23 mouse cellular contexts compared by ENCODE assay signal in genomic region chr3:123397562-123398481, GRCm38 (mm10). TPM values are rescaled to one million over a fixed set of nuclear protein-coding genes. Genes with fewer than 3 reads are reported as not detected.
DNase-seq lines count a peak whose midpoint lies in the region; ATAC-seq and TF ChIP-seq lines count a peak whose summit lies in the region.
"Had no signal": no experiment of that assay in that cellular context is flagged by ENCODE, and none has a peak within 500 bp of the region (broad histone marks: within the 10 kb centered on the region; RNA-seq: fewer than 3 reads in every experiment).

No protein-coding gene starts in this region.

- no peaks in the 10 kb centered on the region for H3K4me1 ChIP-seq in lung, postnatal 0 days (ENCODE audit: insufficient read depth, low read depth, low read length)
- no peaks in the 10 kb centered on the region for H3K4me1 ChIP-seq in embryonic facial prominence, embryonic 11.5 days (ENCODE audit: control insufficient read depth, insufficient read depth, low read length)
- H3K4me1 ChIP-seq: forebrain, embryonic 13.5 days; hindbrain, embryonic 12.5 days; liver, embryonic 12.5 days; midbrain, embryonic 13.5 days; neural tube, embryonic 13.5 days had no signal

- H3K9ac ChIP-seq in lung, postnatal 0 days (replicated peaks; ENCODE audit: low read depth): no peak overlapping the region
- no peak overlapping the region for H3K9ac ChIP-seq in embryonic facial prominence, embryonic 11.5 days (replicated peaks; ENCODE audit: low read length)
- H3K9ac ChIP-seq: forebrain, embryonic 13.5 days; hindbrain, embryonic 12.5 days; liver, embryonic 12.5 days; midbrain, embryonic 13.5 days; neural tube, embryonic 13.5 days had no signal

- intact Hi-C loops in gastrocnemius, postnatal 14 days (cut with DNase I; ENCODE audit: low total_unique reads): no loop called here

- no peak overlapping the region for H3K4me3 ChIP-seq in lung, postnatal 0 days (ENCODE audit: low read depth, low read length)
- H3K4me3 ChIP-seq in embryonic facial prominence, embryonic 11.5 days (ENCODE audit: low read depth, low read length): no peak overlapping the region
- H3K4me3 ChIP-seq: erythroblast, embryonic 14.5 days; forebrain, embryonic 13.5 days; gastrocnemius, adult 2 months; hindbrain, embryonic 12.5 days; liver, embryonic 12.5 days; midbrain, embryonic 13.5 days; neural tube, embryonic 13.5 days had no signal

- no peaks in the 10 kb centered on the region for H3K9me3 ChIP-seq in lung, postnatal 0 days (ENCODE audit: low read length)
- H3K9me3 ChIP-seq in embryonic facial prominence, embryonic 11.5 days (replicated peaks; ENCODE audit: control insufficient read depth, low read length): no peaks in the 10 kb centered on the region
- H3K9me3 ChIP-seq: forebrain, embryonic 13.5 days; G1E; hindbrain, embryonic 12.5 days; liver, embryonic 12.5 days; midbrain, embryonic 13.5 days; neural tube, embryonic 13.5 days had no signal

- H3K27ac ChIP-seq in lung, postnatal 0 days (ENCODE audit: low read length): no peak overlapping the region
- no peak overlapping the region for H3K27ac ChIP-seq in embryonic facial prominence, embryonic 11.5 days (replicated peaks; ENCODE audit: low read depth, low read length)
- H3K27ac ChIP-seq: forebrain, embryonic 13.5 days; gastrocnemius, adult 2 months; hindbrain, embryonic 12.5 days; liver, embryonic 12.5 days; midbrain, embryonic 13.5 days; neural tube, embryonic 13.5 days had no signal

- ATAC-seq in lung, postnatal 0 days: no peak
- no peak for ATAC-seq in embryonic facial prominence, embryonic 11.5 days (replicated peaks; ENCODE audit: insufficient number of reproducible peaks, low FRiP score, low TSS enrichment, low read depth)
- ATAC-seq: forebrain, embryonic 13.5 days; liver, embryonic 12.5 days; midbrain, embryonic 13.5 days had no signal

- H3K4me2 ChIP-seq in lung, postnatal 0 days (replicated peaks; ENCODE audit: low read depth, low read length): no peak overlapping the region
- no peak overlapping the region for H3K4me2 ChIP-seq in embryonic facial prominence, embryonic 11.5 days (ENCODE audit: low read depth, low read length)
- H3K4me2 ChIP-seq: forebrain, embryonic 13.5 days; hindbrain, embryonic 12.5 days; liver, embryonic 12.5 days; midbrain, embryonic 13.5 days; neural tube, embryonic 13.5 days had no signal

- no peak for TF ChIP-seq EP300 in lung, postnatal 0 days (IDR thresholded peaks at IDR 0.05)

- 64% methylated on average over 9 of the region's 9 CpGs for WGBS in lung, postnatal 0 days
- 55% methylated on average over 9 of the region's 9 CpGs for WGBS in embryonic facial prominence, embryonic 11.5 days

- H3K36me3 ChIP-seq in lung, postnatal 0 days (ENCODE audit: insufficient read depth, low read length): no peaks in the 10 kb centered on the region
- H3K36me3 ChIP-seq in embryonic facial prominence, embryonic 11.5 days (replicated peaks; ENCODE audit: control insufficient read depth, insufficient read depth, low read depth, low read length): no peaks in the 10 kb centered on the region
- H3K36me3 ChIP-seq: G1E; hindbrain, embryonic 12.5 days; liver, embryonic 12.5 days; midbrain, embryonic 13.5 days; neural tube, embryonic 13.5 days had no signal

- no peak for TF ChIP-seq CTCF in lung, postnatal 0 days (IDR thresholded peaks at IDR 0.05)

- peak; percentile 4 for DNase-seq in gastrocnemius, postnatal 14 days
- no peak for DNase-seq in gastrocnemius, adult 8-10 months (ENCODE audit: low spot score in 2 of 2)
- peak; percentile 18 for DNase-seq in lung, postnatal 10 days
- DNase-seq in lung, postnatal 0 days (ENCODE audit: low spot score): no peak
- peak; percentile 61 for DNase-seq in embryonic facial prominence, embryonic 11.5 days (ENCODE audit: low spot score)
- peak; percentile 20 for DNase-seq in fibroblast of lung, adult 2 months (ENCODE audit: low read depth)
- DNase-seq in B cell, adult 2 months: no peak
- no peak for DNase-seq in thymus, adult 18-20 months
- DNase-seq: adrenal gland, adult 8-10 months; cerebellum, adult 11-12 months; cerebellum, postnatal 10 days; gastrocnemius, adult 2 months; kidney, adult 11 months; lung, adult 18-20 months; right cerebral cortex, adult 18-20 months had no signal

- no peaks in the 10 kb centered on the region for H3K27me3 ChIP-seq in lung, postnatal 0 days (replicated peaks; ENCODE audit: insufficient read depth, low read length)
- no peaks in the 10 kb centered on the region for H3K27me3 ChIP-seq in embryonic facial prominence, embryonic 11.5 days (ENCODE audit: control insufficient read depth, insufficient read depth, low read length)
- H3K27me3 ChIP-seq: CH12.LX; forebrain, embryonic 13.5 days; hindbrain, embryonic 12.5 days; liver, embryonic 12.5 days; midbrain, embryonic 13.5 days; neural tube, embryonic 13.5 days had no signal

RNA-seq across cellular contexts. Expression of gene Mettl14, which starts 11.9 kb away (rescaled TPM):
- total RNA-seq in gastrocnemius, postnatal 14 days (2021): 10 to 100 TPM in 1 of 2 experiments, 1 to 10 TPM in 1; 9.5 to 10.4 TPM
- 10 to 100 TPM in 1 of 4 experiments, 1 to 10 TPM in 3; 6.7 to 11.6 (median 8.8) TPM for total RNA-seq in gastrocnemius, adult 8-10 months (2022)
- 11.5 and 12.4 TPM in 2 replicates for polyA plus RNA-seq in lung, postnatal 0 days (2015; fragmentation: Nextera tagmentation; extraction: Ambion mirVana)
- 27.9 TPM in 2 replicates for polyA plus RNA-seq in embryonic facial prominence, embryonic 11.5 days (2014; fragmentation: Nextera tagmentation; extraction: Ambion mirVana)

RNA-seq across cellular contexts. Expression of gene Prss12, which starts 48.9 kb away (rescaled TPM):
- total RNA-seq in gastrocnemius, postnatal 14 days (2021): 1 to 10 TPM; 1.3 to 3.1 TPM
- total RNA-seq in gastrocnemius, adult 8-10 months (2022): under 1 TPM; 0.19 to 0.52 (median 0.34) TPM
- 22.3 and 23.8 TPM in 2 replicates for polyA plus RNA-seq in lung, postnatal 0 days (2015; fragmentation: Nextera tagmentation; extraction: Ambion mirVana)
- 8.3 and 9.6 TPM in 2 replicates for polyA plus RNA-seq in embryonic facial prominence, embryonic 11.5 days (2014; fragmentation: Nextera tagmentation; extraction: Ambion mirVana)
- polyA plus RNA-seq: erythroblast, embryonic 14.5 days; G1E had no signal

Comparison
In these comparisons a context has a peak if more than half of its experiments do, and no peak if none do; other contexts are left out.
1. DNase-seq: peak in gastrocnemius, postnatal 14 days (single experiment), lung, postnatal 10 days (single experiment), embryonic facial prominence, embryonic 11.5 days (single experiment) and fibroblast of lung, adult 2 months (single experiment); none in gastrocnemius, adult 8-10 months (0 of 2), lung, postnatal 0 days (single experiment), B cell, adult 2 months (0 of 2) and thymus, adult 18-20 months (0 of 2).